Mouse (Mus musculus): Measurements from ENCODE around the gene Gm47841.

Gm47841 gene

GRCm38 (mm10) chr15:101044531-101044930, 2.7 kb downstream of the Gm47841 start:
- DNase-seq (ENCODE audit: low read depth in 1 of 2, low spot score in 2 of 2) = no peak

- no peak for DNase-seq (ENCODE audit: low read depth in 1 of 2, low spot score in 2 of 2)
Observed at GRCm38 (mm10) chr15:101042613-101043012, 4.6 kb downstream of the Gm47841 start.

- no peak for DNase-seq (ENCODE audit: low read depth in 1 of 2, low spot score in 2 of 2)
Observed at GRCm38 (mm10) chr15:101041966-101042365, 5.2 kb downstream of the Gm47841 start.

- no peak for DNase-seq (ENCODE audit: low read depth in 1 of 2, low spot score in 2 of 2)
Observed at GRCm38 (mm10) chr15:101039651-101040050, 7.5 kb downstream of the Gm47841 start.

- DNase-seq (ENCODE audit: low read depth in 1 of 2, low spot score in 2 of 2) = no peak
Observed at GRCm38 (mm10) chr15:101028960-101029359, 18.2 kb downstream of the Gm47841 start.

GRCm38 (mm10) chr15:101011352-101011751, 35.8 kb downstream of the Gm47841 start:
- DNase-seq (ENCODE audit: low read depth in 1 of 2, low spot score in 2 of 2) = no peak

- DNase-seq (ENCODE audit: low read depth in 1 of 2, low spot score in 2 of 2) = no peak
Observed at GRCm38 (mm10) chr15:101008386-101009010, 38.7 kb downstream of the Gm47841 start.

- no peak for DNase-seq (ENCODE audit: low read depth in 1 of 2, low spot score in 2 of 2)
Observed at GRCm38 (mm10) chr15:101007236-101007635, 40.0 kb downstream of the Gm47841 start.

GRCm38 (mm10) chr15:101006251-101007040, 40.8 kb downstream of the Gm47841 start:
- DNase-seq (ENCODE audit: low read depth in 1 of 2, low spot score in 2 of 2) = no peak

GRCm38 (mm10) chr15:101005717-101006116, 41.5 kb downstream of the Gm47841 start:
- DNase-seq (ENCODE audit: low read depth in 1 of 2, low spot score in 2 of 2) = no peak

- DNase-seq (ENCODE audit: low read depth in 1 of 2, low spot score in 2 of 2) = no peak
Observed at GRCm38 (mm10) chr15:101004538-101004937, 42.7 kb downstream of the Gm47841 start.

- DNase-seq (ENCODE audit: low read depth in 1 of 2, low spot score in 2 of 2) = no peak
Observed at GRCm38 (mm10) chr15:101002466-101002865, 44.7 kb downstream of the Gm47841 start.

GRCm38 (mm10) chr15:101001685-101002084, 45.5 kb downstream of the Gm47841 start:
- no peak for DNase-seq (ENCODE audit: low read depth in 1 of 2, low spot score in 2 of 2)

GRCm38 (mm10) chr15:100997090-100997489, 50.1 kb downstream of the Gm47841 start:
- DNase-seq (ENCODE audit: low read depth in 1 of 2, low spot score in 2 of 2) = no peak
